13 mouse cellular contexts compared by ENCODE assay signal in genomic region chr6:108549495-108549935, GRCm38 (mm10).
DNase-seq lines count a peak whose midpoint lies in the region; ATAC-seq and TF ChIP-seq lines count a peak whose summit lies in the region.
"Had no signal": no experiment of that assay in that cellular context is flagged by ENCODE, and none has a peak within 500 bp of the region (broad histone marks: within the 10 kb centered on the region; RNA-seq: fewer than 3 reads in every experiment).

No protein-coding gene starts in this region.

- H3K36me3 ChIP-seq in spleen, adult 2 months (ENCODE audit: control insufficient read depth, insufficient read depth, low read length): no peaks in the 10 kb centered on the region
- H3K36me3 ChIP-seq in forebrain, embryonic 10.5 days (replicated peaks): peaks cover 6% of the 10 kb centered on the region

- no peak for TF ChIP-seq POLR2A in spleen, adult 2 months (IDR thresholded peaks at IDR 0.05; ENCODE audit: low read depth, low read length)

- no peaks in the 10 kb centered on the region for H3K27me3 ChIP-seq in spleen, adult 2 months (ENCODE audit: control insufficient read depth, insufficient read depth, low read length)
- H3K27me3 ChIP-seq in forebrain, embryonic 10.5 days (ENCODE audit: poor library complexity, severe bottlenecking): no peaks in the 10 kb centered on the region
- H3K27me3 ChIP-seq: kidney, embryonic 15.5 days had no signal

- WGBS in spleen, adult 2 months: 16% methylated on average over 6 of the region's 6 CpGs
- WGBS in forebrain, embryonic 10.5 days: 87% methylated on average over 6 of the region's 6 CpGs

- DNase-seq in lung, postnatal 25 days (ENCODE audit: low spot score): peak; percentile 47
- DNase-seq in lung, postnatal 10 days: no peak
- peak; percentile 72 to 87 for DNase-seq in spleen, adult 2 months (ENCODE audit: low read depth in 1 of 2, low spot score in 2 of 2)
- no peak for DNase-seq in forebrain, embryonic 10.5 days (ENCODE audit: extremely low spot score, low spot score)
- DNase-seq in left cerebral cortex, postnatal 4 days: no peak
- DNase-seq: adrenal gland, postnatal 14 days; cerebellum, postnatal 25 days; heart, adult 18-20 months; right cerebral cortex, postnatal 4 days had no signal

- intact Hi-C loops in left cerebral cortex, postnatal 4 days (cut with DNase I): no loop called here

- peak overlapping the region; percentile 17; the same call in 1 of the 2 replicates for H3K27ac ChIP-seq in spleen, adult 2 months (ENCODE audit: insufficient read depth, low read length)
- H3K27ac ChIP-seq in forebrain, embryonic 10.5 days: no peak overlapping the region
- H3K27ac ChIP-seq: kidney, embryonic 15.5 days; liver, embryonic 14.5 days had no signal

- ATAC-seq in CD4-positive, CD25-positive, alpha-beta regulatory T cell, adult 4 months: peak; percentile 79
- ATAC-seq in hematopoietic stem cell, adult 5-6 weeks (replicated peaks in 1 of 2; ENCODE audit: insufficient read depth in 1 of 2, low FRiP score in 2 of 2, low TSS enrichment in 1 of 2, low read depth in 1 of 2, poor library complexity in 2 of 2, severe bottlenecking in 2 of 2): peak; percentile 80 to 84; a peak in 3 of 4 replicates

- peaks cover 7% of the 10 kb centered on the region; the same call in 1 of the 2 replicates for H3K4me1 ChIP-seq in spleen, adult 2 months (ENCODE audit: control insufficient read depth, insufficient read depth, insufficient read length)
- no peaks in the 10 kb centered on the region for H3K4me1 ChIP-seq in forebrain, embryonic 10.5 days
- H3K4me1 ChIP-seq: kidney, embryonic 15.5 days had no signal

- H3K9me3 ChIP-seq in forebrain, embryonic 10.5 days: no peaks in the 10 kb centered on the region
- H3K9me3 ChIP-seq: kidney, embryonic 15.5 days had no signal

- TF ChIP-seq CTCF in spleen, adult 2 months (IDR thresholded peaks at IDR 0.05; ENCODE audit: extremely low read depth, insufficient read depth, insufficient read length, insufficient replicate concordance): no peak

- H3K4me3 ChIP-seq in spleen, adult 2 months (ENCODE audit: extremely low read depth, insufficient read depth, insufficient read length): no peak overlapping the region
- no peak overlapping the region for H3K4me3 ChIP-seq in forebrain, embryonic 10.5 days
- H3K4me3 ChIP-seq: kidney, embryonic 15.5 days had no signal

Comparison
In these comparisons a context has a peak if more than half of its experiments do, and no peak if none do; other contexts are left out.
1. DNase-seq: peak in lung, postnatal 25 days (single experiment) and spleen, adult 2 months (2 of 2); none in lung, postnatal 10 days (single experiment), forebrain, embryonic 10.5 days (single experiment) and left cerebral cortex, postnatal 4 days (single experiment).